Mouse (Mus musculus) MEL (cell line): ENCODE data around the gene BC030870. TPM values are rescaled to one million over a fixed set of nuclear protein-coding genes. Genes with fewer than 3 reads are reported as not detected.

Experiments
- DNase-seq: peaks from one replicate; pipeline ENCODE4 v3.0.0; 2011; ENCODE audit warnings: low read depth, low spot score
- H3K27ac ChIP-seq: 2 replicates; pipeline ENCODE4 v1.5.1; 2012; ENCODE audit warnings: low read depth, mild to moderate bottlenecking, control low read depth, low read length, moderate library complexity; ENCODE audit not compliant: control insufficient read depth
- H3K27me3 ChIP-seq, 2 experiments: fragments of 150-350 bp in 1 of 2; sonication (generic) in 1 of 2; 2 replicates each; pipeline ENCODE4 v1.6.1; 2012; ENCODE audit warnings: low read length in 2 of 2, mild to moderate bottlenecking in 2 of 2, improper control_type of control experiment in 1 of 2, moderate library complexity in 1 of 2; ENCODE audit not compliant: insufficient read depth in 2 of 2, control insufficient read depth in 1 of 2
- H3K36me3 ChIP-seq, 2 experiments: 2 replicates each; pipeline ENCODE4 v1.6.1; 2012 to 2014; ENCODE audit warnings: low read length in 2 of 2, improper control_type of control experiment in 1 of 2, inconsistent platforms in 1 of 2, mild to moderate bottlenecking in 1 of 2; ENCODE audit not compliant: insufficient read depth in 2 of 2, control insufficient read depth in 1 of 2
- H3K4me1 ChIP-seq, 2 experiments: fragments of 150-350 bp in 1 of 2; sonication (generic) in 1 of 2; 2 replicates each; pipeline ENCODE4 v1.6.1; 2012; ENCODE audit warnings: low read length in 2 of 2, improper control_type of control experiment in 1 of 2, mild to moderate bottlenecking in 1 of 2; ENCODE audit not compliant: insufficient read depth in 2 of 2, control insufficient read depth in 1 of 2
- H3K4me3 ChIP-seq, 2 experiments: fragments of 150-350 bp in 1 of 2; sonication (generic) in 1 of 2; 2 replicates each; pipeline ENCODE4 v1.5.1; 2012; ENCODE audit warnings: low read depth in 2 of 2, low read length in 2 of 2, mild to moderate bottlenecking in 2 of 2, moderate library complexity in 2 of 2, control low read depth in 1 of 2, improper control_type of control experiment in 1 of 2; ENCODE audit not compliant: control insufficient read depth in 1 of 2, insufficient read depth in 1 of 2
- H3K79me2 ChIP-seq: 2 replicates; pipeline ENCODE4 v1.6.1; 2012; ENCODE audit warnings: mild to moderate bottlenecking, low read length, moderate library complexity; ENCODE audit not compliant: control insufficient read depth, poor library complexity, insufficient read depth
- H3K9ac ChIP-seq: 2 replicates; pipeline ENCODE4 v1.6.1; 2012; ENCODE audit warnings: low read depth, mild to moderate bottlenecking, control low read depth, low read length, moderate library complexity; ENCODE audit not compliant: control insufficient read depth, poor library complexity, severe bottlenecking
- H3K9me3 ChIP-seq: fragments of 150-350 bp; sonication (generic); replicated peaks from 2 replicates; pipeline ENCODE4 v1.6.1; 2012; ENCODE audit warnings: mild to moderate bottlenecking, low read length, improper control_type of control experiment, moderate library complexity; ENCODE audit not compliant: insufficient read depth
- BHLHE40 ChIP-seq: IDR thresholded peaks from 2 replicates; pipeline ENCODE4 v1.6.1; 2012; ENCODE audit warnings: low read depth, mild to moderate bottlenecking, inconsistent platforms, low read length, improper control_type of control experiment, borderline replicate concordance
- CTCF ChIP-seq, 3 experiments: IDR thresholded peaks in 2 of 3; conservative IDR thresholded peaks in 1 of 3; 2 replicates each; pipeline ENCODE4 v1.5.1; 2011 to 2012; ENCODE audit warnings: low read length in 3 of 3, low read depth in 2 of 3, mild to moderate bottlenecking in 2 of 3, improper control_type of control experiment in 1 of 3, inconsistent platforms in 1 of 3, mixed read lengths in 1 of 3, moderate library complexity in 1 of 3; ENCODE audit not compliant: control insufficient read depth in 1 of 3, insufficient read depth in 1 of 3, poor library complexity in 1 of 3, severe bottlenecking in 1 of 3
- GABPA ChIP-seq: IDR thresholded peaks from 2 replicates; pipeline ENCODE4 v1.6.1; 2012; ENCODE audit warnings: low read depth, mild to moderate bottlenecking, inconsistent platforms, low read length, improper control_type of control experiment, moderate library complexity
- GATA1 ChIP-seq: IDR thresholded peaks from 2 replicates; pipeline ENCODE4 v1.6.1; 2011; ENCODE audit warnings: low read depth, low read length, improper control_type of control experiment
- MAFK ChIP-seq: IDR thresholded peaks from 2 replicates; pipeline ENCODE4 v1.6.1; 2011; ENCODE audit warnings: low read depth, mild to moderate bottlenecking, low read length, improper control_type of control experiment, borderline replicate concordance
- MAZ ChIP-seq: IDR thresholded peaks from 2 replicates; pipeline ENCODE4 v1.6.1; 2012; ENCODE audit warnings: low read depth, mild to moderate bottlenecking, inconsistent platforms, low read length, improper control_type of control experiment
- MYB ChIP-seq: IDR thresholded peaks from 2 replicates; pipeline ENCODE4 v1.6.1; 2011; ENCODE audit warnings: mild to moderate bottlenecking, low read depth, low read length, improper control_type of control experiment
- NELFE ChIP-seq: IDR thresholded peaks from 2 replicates; pipeline ENCODE4 v1.6.1; 2011; ENCODE audit warnings: low read depth, low read length, improper control_type of control experiment
- POLR2A ChIP-seq, 2 experiments: IDR thresholded peaks; 2 replicates each; pipeline ENCODE4 v1.6.1; 2011 to 2012; ENCODE audit warnings: low read length in 2 of 2, mild to moderate bottlenecking in 2 of 2, control low read depth in 1 of 2, improper control_type of control experiment in 1 of 2, low read depth in 1 of 2, moderate library complexity in 1 of 2; ENCODE audit not compliant: control insufficient read depth in 1 of 2, insufficient read depth in 1 of 2, poor library complexity in 1 of 2
- POLR2AphosphoS5 ChIP-seq: IDR thresholded peaks from 2 replicates; pipeline ENCODE4 v1.6.1; 2012; ENCODE audit warnings: low read depth, borderline replicate concordance, mild to moderate bottlenecking, inconsistent platforms, low read length, moderate library complexity, mixed read lengths
- SMC3 ChIP-seq: IDR thresholded peaks from 2 replicates; pipeline ENCODE4 v1.6.1; 2011; ENCODE audit warnings: low read depth, low read length, improper control_type of control experiment
- USF1 ChIP-seq: IDR thresholded peaks from 2 replicates; pipeline ENCODE4 v1.6.1; 2014; ENCODE audit warnings: low read depth, mild to moderate bottlenecking, inconsistent platforms, low read length, improper control_type of control experiment, moderate library complexity
- ZC3H11A ChIP-seq: IDR thresholded peaks from 2 replicates; pipeline ENCODE4 v1.6.1; 2012; ENCODE audit warnings: low read depth, mild to moderate bottlenecking, inconsistent platforms, low read length, improper control_type of control experiment
- ZKSCAN1 ChIP-seq: IDR thresholded peaks from 2 replicates; pipeline ENCODE4 v1.6.1; 2012; ENCODE audit warnings: low read depth, mild to moderate bottlenecking, inconsistent platforms, low read length, improper control_type of control experiment, moderate library complexity
- ZNF384 ChIP-seq: IDR thresholded peaks from 2 replicates; pipeline ENCODE4 v1.6.1; 2012; ENCODE audit warnings: low read depth, mild to moderate bottlenecking, inconsistent platforms, low read length, improper control_type of control experiment
- polyA plus RNA-seq, 2 experiments: library from polyadenylated mRNA; stranded (reverse) in 1 of 2; unstranded in 1 of 2; fragments of >175 nt in 1 of 2; fragments of >200 nt in 1 of 2; gene quantifications; 2 replicates each; pipeline versions ENCODE4 v1.2.1 to v1.2.4; 2012; ENCODE audit warnings: low replicate concordance in 2 of 2, low read depth in 1 of 2; ENCODE audit not compliant: insufficient read length in 2 of 2, insufficient read depth in 1 of 2, missing spikeins in 1 of 2
- total RNA-seq: library from RNA; depleted of rRNA; stranded (reverse); fragments of 300-350 nt; gene quantifications from 2 replicates; pipeline ENCODE4 v1.2.3, GENCODE M21; 2012

BC030870 gene
- total and polyA plus RNA-seq, 3 experiments = not detected

DNA sequence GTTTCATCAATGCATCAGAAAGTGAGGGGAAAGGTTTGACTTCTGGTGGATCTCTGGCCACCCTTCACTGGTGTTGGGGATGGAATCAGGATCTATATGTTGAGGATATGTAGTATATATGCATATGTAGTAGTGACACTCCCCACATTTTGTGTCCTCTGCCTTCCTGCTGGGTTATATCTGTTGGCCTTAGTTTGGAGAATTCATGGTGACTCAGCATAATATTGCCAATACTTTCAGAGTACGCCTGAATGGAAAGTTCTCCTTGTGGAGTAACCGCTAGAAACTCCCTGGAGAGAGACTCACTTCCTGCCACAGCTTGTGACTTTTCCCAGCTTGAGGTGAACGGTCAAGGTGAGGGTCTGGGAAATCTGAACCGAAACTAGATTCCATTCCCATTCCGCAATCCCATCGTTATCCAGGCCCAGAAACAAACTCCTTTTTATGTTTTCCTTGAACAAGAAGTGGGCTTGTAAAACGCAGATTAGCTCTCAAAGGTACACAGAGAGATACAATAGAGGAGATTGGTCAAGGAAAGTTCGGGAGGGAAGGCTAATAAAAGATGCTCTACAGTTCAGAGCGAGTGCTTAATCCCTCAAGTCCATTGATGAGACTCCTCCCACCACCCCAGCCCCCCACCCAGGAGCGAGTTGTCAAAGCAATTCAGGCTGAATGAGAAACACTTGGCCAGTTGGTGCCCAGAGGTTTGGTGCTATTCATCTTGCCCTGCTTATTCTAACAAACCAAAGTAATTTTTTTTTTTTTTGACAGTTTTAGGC lies 61.5 kb downstream of the BC030870 start:
- no peak for DNase-seq
- H3K27me3 ChIP-seq = no peaks in the 10 kb centered on the region
- no peaks in the 10 kb centered on the region for H3K79me2 ChIP-seq
- H3K4me3 ChIP-seq = no peak overlapping the region
- no peaks in the 10 kb centered on the region for H3K4me1 ChIP-seq
- no peaks in the 10 kb centered on the region for H3K36me3 ChIP-seq
- no peak for TF ChIP-seq MAFK
- TF ChIP-seq USF1 = no peak
- TF ChIP-seq MAZ = no peak
- no peak for TF ChIP-seq POLR2A (IDR thresholded peaks at IDR 0.05; ENCODE audit: control insufficient read depth in 1 of 2, insufficient read depth in 1 of 2, low read depth in 1 of 2, low read length in 2 of 2, poor library complexity in 1 of 2)
- TF ChIP-seq ZNF384 = no peak
- TF ChIP-seq, all 39 proteins: peak for 0
- Histone ChIP-seq H3K9me3 (no peaks in the 10 kb centered on the region), H3K27ac (no peak overlapping the region), H3K9ac (no peak overlapping the region)

DNA sequence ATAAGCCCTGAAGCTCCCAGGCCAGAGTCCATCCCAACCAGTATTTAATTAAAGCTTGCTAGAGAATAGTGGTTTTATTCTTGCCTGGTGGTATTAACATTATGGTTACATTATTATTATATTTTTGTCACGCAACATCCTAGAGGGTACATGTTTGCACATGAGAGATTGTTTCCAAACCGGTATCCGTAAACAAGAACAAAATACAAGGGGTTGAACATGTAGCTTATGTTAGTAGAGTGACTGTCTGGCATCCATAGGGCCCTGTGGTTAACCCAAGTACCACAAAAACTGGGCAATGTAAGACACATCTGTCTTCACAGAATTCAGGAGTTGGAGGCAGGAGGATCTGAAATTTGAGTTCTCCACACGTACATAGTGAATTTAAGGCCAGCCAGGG lies 62.3 kb downstream of the BC030870 start:
- H3K4me3 ChIP-seq = no peak overlapping the region
- TF ChIP-seq GATA1 (no peak), MAFK (no peak), SMC3 (no peak), MYB (no peak), NELFE (no peak), ZKSCAN1 (no peak), BHLHE40 (no peak), GABPA (no peak), CTCF (IDR thresholded peaks at IDR 0.05 in 2 of 3, conservative IDR thresholded peaks at IDR 0.05 in 1 of 3; ENCODE audit: control insufficient read depth in 1 of 3, insufficient read depth in 1 of 3, low read depth in 2 of 3, low read length in 3 of 3, poor library complexity in 1 of 3, severe bottlenecking in 1 of 3) (no peak), ZC3H11A (no peak), POLR2AphosphoS5 (no peak), USF1 (no peak)
- H3K9ac ChIP-seq = no peak overlapping the region
- DNase-seq = no peak
- H3K27me3 ChIP-seq = no peaks in the 10 kb centered on the region
- H3K27ac ChIP-seq = no peak overlapping the region
- no peaks in the 10 kb centered on the region for H3K79me2 ChIP-seq
- H3K36me3 ChIP-seq = no peaks in the 10 kb centered on the region
- H3K9me3 ChIP-seq = no peaks in the 10 kb centered on the region
- H3K4me1 ChIP-seq = no peaks in the 10 kb centered on the region

DNA sequence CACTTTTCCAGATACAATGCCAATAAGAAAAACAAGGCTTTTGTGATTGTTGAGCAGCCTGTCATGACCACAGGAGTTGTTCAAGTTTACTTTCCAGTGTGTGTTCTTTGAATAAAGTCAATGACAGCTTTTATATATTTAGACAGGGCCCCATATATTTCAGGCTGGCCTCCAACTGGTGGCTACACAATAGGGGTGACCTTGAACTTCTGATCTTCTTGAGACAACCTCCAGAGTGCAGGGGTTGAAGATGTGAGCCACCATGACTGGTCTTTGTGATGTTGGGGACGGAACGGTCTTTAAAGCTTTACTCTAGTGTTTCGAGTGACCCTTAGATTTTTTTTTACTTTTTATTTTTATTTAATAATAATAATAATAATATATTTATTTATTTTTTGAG lies 63.7 kb downstream of the BC030870 start:
- Histone ChIP-seq H3K9ac (no peak overlapping the region), H3K4me1 (no peaks in the 10 kb centered on the region), H3K27me3 (no peaks in the 10 kb centered on the region), H3K9me3 (no peaks in the 10 kb centered on the region), H3K4me3 (no peak overlapping the region), H3K79me2 (no peaks in the 10 kb centered on the region), H3K27ac (no peak overlapping the region), H3K36me3 (no peaks in the 10 kb centered on the region)
- no peak for TF ChIP-seq BHLHE40
- DNase-seq = no peak
